Mouse (Mus musculus) embryo, embryonic 10 days (tissue): ENCODE results near the gene Itgb7.
A peak's percentile ranks its signal among the peaks of the same experiment; 100 is the strongest.
"Not testable (repeated sequence)": the region's sequence is repeated elsewhere in the genome, so short reads cannot be mapped to it uniquely, and the experiment has no call there.

Experiments
- DNase-seq: peaks from one replicate; pipeline ENCODE4 v3.0.0-alpha.2; 2015; ENCODE audit warnings: low spot score

Gene Itgb7

DNA sequence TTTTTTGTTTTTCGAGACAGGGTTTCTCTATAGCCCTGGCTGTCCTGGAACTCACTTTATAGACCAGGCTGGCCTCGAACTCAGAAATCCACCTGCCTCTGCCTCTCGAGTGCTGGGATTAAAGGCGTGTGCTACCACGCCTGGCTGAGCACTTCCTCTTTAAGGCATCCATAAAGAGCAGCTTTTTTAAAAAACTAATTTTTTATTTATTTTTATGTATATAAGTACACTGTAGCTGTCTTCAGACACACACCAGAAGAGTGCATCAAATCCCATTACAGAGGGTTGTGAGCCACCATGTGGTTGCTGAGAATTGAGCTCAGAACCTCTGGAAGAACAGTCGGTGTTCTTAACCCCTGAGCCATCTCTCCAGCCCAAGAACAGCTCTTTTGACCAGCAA is 6.1 kb downstream of the Itgb7 start:
- DNase-seq = not testable (repeated sequence)

DNA sequence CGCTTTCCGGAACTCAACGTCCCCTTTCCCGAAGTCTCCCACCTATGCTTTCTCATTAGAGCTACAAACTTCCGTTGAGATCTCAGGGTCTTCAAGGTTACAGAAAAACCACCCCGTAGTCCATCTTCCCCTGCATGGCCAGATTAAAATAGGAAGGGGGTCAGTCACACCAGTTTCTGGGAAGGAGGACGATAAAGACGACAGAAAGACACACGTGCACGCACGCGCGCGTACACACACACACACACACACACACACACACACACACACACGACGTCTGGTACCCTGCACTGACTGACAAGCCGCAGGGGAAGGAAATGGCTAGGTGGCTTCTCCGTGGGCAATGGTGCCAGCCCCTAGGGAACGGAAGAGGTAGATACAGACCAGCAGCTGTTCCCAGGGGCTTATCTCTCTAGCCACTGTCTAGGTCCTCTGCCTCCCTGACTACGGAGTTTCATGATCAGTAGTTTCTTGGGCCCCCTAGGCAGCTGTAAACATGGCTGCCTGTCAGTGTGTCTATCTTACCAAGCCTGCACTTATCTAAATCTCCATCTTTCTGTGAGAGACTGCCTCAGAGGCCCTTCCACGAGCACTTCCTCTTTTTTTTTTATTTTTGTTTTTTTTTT is 6.6 kb downstream of the Itgb7 start:
- DNase-seq = no peak

DNA sequence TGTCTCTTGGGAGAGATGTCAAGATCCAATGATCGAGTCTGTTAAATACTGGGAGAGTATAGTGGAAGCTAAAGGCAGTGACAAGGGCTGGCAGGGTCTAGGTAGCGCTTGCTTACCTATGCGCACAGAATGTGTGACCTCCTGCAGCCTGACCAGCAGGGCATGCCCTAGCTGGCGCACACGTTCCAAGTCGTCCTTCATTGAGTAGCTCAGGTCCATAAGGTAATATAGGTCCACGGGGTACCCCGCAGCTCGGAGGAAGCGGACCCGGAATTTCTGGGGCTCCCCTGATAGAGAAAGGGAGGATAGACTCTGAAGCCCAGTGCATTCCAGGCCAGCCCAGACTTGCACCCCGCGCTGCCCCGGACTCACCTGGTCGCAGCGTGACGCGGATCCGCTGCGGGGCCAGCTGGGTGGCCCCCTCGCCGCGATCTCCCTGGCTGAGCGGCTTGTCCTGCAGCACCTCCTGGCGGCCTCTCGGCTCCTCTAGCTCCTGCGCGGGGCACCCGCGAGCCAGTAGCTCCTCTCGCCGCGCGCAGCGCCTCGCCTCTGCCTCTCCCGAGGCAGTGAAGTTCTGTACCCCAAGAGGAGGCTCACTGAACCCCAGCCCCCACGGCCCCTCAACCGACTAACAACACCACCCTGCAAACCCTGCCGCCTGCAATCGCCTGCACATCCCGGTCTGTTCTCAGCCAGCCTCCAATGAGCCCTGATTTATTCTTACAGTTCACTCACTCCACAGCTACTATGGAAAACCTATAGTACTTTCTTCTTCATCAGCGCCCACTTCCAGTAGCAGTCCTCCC is 7.4 kb downstream of the Itgb7 start:
- peak; percentile 82 for DNase-seq

DNA sequence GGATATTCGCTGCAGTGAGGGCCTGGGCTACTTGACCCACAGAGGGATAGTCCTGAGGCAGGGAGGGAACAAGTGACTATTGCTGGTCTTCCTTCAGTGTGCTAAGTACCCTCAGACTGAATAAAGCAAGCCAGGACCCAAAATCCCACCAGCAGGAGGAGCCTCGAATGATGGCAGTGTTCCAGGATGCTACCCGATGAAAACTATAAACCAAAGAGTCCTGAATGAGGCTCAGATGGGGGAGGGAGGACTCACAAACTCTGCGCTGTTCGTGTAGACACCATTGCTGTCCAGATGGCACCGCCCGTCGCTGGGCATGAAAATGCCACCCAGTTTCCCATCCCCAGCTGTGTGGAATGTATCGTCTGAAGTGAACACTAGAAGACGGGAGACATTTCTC is 9.4 kb downstream of the Itgb7 start:
- DNase-seq = no peak

DNA sequence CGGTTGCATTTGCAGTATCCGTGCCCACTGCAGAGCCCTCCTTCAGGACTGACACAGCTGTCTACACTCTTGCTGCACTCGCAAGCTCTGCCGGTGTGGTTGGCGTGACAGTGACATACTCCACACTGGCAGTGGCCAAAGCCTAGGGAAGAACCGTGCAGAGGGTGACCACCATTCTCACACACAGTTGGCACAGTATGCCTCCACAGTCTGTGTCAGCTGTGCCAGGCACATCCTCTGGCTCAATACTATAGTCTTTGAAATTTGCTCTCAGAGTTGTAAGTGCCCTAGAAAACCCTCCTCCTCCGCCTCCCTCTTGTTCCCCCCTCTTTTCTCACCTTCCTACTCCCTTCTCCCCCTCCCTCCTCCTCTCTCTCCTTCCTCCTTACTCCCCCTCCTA is 14.4 kb downstream of the Itgb7 start:
- no peak for DNase-seq

DNA sequence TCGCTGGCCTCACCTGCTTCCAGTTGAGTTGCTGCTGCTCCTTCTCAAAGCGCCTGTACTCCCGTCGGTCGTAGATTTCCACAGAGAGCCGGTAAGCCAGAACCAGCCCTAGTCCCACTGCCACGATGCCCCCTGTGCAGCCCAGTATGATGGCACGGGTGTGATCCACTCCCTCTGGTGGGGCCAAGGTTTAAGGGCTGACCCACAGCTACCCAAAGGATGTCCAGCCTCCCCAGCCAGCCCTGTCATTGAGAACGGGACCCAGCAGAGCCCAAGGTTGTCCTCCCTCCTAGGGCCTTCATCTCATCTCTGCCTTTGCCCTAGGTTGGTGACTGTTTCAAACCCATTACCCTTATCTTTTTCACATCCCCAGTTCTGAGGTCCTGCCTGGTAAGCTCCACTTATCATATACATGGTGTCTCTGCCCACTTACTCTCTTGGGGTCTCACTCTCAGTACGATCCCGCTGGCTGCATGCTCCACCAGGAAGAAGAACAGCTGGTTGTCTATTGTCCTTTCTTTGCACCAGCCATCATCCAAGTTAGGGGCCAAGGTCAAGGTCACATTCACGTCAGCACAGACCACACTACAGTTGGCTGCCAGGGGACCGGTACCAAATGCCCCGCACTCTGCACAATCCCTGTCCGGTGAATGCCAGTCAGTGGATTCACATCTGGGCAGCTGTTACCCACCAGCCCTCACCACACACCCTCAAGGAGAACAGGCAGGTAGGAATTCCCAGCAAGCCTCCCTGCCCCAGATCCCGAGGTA is 15.1 kb downstream of the Itgb7 start:
- DNase-seq = no peak

DNA sequence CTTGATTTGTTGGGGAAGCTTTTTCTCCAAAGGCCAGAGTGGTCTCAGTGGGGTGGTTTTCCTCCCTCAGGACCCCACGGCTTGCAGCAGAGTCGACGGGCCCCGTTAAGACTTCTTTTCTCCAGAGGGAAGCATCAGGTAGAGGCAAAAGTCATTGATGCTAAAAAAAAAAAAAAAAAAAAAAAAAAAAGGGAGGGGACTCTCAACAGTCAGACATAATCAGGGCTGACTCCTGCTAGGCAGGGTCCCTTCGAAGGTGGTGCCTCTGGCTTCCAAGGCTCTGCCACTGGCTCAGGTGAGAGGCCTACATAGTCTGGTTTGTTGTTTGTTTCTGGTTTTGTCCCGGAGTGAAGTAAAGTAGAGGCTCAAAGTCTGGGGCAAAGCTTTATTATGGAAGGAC is 16.1 kb downstream of the Itgb7 start:
- DNase-seq = no peak

DNA sequence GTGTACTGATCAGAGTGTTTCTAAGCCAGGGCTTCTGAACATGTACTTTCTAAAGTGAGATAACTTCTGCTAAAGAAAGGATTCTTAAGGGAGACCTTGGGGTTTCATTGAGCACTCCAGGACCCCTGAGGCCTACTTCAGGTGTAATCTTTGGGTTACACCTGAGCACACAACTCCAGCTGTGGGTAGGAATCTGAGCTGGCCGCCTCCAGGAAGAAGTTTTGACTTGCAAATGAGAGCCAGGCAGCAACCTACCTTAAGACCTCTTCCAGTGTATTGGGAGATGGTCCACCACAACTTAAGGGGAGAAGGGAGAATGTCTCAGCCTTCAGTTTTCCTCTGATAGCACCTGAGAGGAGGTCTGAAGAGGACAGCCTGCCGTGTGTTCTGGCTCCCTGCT is 17.6 kb downstream of the Itgb7 start:
- no peak for DNase-seq

DNA sequence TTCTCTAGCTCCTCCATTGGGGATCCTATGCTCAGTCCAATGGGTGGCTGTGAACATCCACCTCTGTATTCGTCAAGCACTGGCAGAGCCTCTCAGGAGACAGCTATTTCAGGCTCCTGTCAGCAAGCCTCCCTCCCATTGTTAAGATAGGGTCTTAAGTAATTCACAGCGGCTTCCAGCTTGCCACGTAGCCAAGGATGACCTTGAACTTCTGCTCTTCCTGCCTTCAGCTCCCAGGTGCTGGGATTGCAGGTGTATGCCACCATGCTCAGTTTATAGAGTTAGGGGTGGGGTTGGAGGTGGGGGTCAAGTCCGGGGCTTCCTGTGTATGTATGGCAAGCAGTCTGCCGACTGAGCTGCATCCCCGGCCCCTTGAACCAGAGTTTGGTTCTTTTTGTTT is 19.8 kb downstream of the Itgb7 start:
- no peak for DNase-seq

DNA sequence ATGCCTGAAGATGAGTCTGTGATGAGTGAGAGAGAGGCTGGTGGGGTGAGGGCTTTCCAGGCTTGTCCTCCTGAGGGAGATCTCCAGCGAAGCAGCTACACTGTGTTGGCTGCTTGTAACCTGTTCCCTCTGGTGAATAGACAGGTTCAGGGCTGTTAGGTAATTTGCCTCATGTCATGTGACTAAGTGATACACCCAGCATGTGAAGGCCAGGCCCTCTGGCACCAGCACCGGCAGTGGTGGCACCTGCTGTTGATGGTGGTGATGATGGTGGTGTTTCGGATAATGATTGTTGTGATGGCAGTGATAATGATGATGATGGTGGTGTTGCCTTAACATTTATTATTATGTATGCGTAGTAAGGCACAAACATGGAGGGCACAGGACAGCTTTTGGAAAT is 20.9 kb downstream of the Itgb7 start:
- DNase-seq = no peak

DNA sequence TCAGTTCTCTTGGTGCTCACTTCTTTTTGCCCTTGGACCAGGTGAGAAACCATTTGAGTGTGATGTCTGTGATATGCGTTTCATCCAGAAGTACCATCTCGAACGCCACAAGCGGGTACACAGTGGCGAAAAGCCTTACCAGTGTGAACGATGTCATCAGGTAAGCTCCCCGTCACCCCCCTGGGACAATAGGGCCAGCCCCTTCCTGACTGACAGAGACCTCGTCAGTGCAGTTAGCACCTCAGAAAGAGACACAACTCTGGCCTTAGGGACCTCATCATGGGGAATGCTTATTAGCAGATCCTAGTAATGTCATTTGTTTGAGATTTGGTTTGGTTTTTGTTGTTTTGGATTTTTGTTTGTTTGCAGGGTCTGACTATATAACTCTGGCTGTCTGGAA is 22.6 kb downstream of the Itgb7 start:
- no peak for DNase-seq

DNA sequence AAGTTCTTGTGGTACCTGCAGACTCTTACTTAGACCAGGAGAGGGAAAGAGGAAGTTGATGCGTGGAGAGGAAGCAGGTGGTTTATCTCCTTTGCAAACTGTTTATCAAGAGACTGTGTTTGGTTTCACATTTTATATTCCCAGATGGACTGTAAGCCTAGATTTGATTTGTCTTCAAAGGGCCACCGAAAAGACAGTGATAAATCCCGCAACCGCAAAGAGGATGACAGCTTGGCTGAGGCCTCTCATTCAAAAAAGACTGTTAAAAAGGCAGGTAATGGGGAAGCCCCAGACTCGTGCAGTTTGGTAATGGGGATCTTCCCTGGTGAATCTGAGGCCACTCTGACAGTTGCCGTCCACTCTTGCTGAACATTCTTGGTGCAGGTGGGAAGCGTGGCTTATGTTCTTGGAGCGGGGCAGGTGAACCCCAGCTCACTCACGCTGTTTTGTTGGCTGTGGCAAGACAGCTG is 23.6 kb downstream of the Itgb7 start:
- no peak for DNase-seq

DNA sequence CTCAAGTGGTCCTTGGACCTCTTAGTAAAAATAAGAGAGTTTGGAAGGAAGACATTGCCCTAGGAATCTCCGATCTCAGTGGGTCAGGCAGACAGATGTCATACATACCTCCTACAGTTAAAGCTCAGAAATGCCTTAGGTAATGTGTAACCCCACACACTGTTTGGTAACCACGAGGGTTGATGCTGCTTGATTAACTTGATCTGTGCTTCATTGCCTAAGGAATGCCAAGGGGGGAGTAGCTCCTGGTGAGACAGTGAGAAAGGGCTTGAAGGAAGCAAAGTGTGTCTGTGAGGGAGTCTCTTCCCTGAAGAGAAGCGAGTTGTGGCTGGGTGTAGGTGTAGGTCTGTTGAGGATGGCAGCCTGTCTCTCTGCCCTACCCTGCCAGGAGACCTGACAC is 24.4 kb downstream of the Itgb7 start:
- DNase-seq = no peak

DNA sequence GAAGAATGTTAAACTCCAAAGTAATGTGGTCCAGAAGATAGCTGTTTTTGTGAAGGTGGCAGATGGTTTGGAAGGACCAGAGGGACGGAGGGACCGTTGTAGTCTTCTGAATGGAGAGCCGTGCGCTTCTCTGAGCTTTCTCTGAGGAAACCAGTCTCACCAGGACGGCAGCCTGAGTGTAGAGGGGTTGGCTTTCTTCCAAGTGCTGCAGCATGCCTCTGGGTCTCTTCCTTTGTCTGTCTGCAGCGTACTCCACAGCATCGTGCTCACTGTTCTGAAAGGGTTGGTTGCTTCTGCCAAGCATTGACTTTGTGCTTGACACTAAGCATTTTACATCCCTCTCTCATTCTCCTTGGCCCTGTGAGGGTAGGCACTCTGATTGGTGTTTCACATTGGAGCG is 26.0 kb downstream of the Itgb7 start:
- no peak for DNase-seq

DNA sequence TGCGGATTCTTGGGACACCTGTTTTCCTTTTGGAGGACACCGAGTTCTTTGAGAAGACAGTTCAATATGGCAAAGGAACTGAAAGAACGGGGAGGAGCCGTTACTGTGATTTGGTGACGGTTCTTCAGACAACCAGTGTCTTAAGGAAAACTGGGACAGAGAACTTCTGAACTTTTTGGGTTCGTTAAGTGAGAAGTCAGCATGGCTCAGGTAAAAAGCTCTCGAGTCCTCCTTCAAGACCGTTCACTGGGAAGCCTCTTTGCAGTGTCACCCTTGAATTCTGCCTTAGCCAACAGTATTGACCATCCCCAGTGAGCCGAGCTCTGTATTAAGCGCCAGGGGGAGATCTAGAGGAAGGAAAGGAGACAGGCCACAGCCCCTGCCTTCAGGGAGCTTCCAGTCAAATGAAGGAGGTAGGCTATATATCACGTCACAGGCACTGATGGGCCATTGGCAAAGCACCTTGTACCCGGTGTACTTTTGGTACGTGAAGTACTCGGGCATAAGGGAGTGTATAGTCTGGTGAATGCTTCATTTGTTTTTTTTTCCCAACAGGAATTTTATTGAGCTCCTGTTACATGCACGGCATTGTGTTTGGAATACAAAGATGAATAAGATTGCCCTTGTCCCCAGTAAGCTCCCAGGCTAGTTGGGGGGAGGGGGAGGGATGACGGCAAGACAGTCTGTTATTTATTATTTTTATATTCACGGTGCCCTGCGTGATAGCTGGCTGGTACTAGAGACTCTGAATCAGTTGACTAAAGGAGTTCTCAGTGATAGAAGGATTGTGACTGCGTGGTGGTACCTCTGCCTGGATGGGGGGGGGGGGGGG is 26.9 kb downstream of the Itgb7 start, which contains the start of gene Csad:
Gene Csad, minus strand, starts transcription at position 51 of the 832 bp plus-strand sequence.
- no peak for DNase-seq

DNA sequence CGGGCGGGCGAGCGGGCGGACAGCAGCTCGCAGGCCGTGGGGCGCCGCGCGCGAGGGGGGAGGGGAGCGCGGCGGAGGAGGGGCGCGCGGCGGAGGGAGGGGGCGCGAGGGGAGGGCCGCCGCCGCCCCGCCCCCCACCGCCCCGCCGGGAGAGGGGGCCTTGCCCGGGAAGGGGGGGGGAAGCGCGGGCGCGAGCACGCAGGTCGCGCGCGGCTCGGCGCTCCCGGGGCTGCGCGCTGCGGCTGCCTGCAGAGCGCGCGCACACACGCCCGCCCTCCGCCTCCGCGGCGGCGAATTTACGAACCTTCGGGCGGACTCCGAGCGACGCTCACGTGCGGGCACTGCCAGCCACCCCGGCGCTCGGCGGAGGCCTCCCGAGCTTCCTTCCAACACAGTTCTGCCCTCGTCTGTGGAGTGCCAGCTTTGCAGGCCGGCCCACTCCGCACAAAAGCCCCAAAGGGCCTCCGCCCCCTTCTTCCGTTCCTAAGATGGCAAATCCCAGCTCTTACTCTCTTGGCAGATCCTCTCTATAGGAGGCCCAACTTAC is 27.8 kb downstream of the Itgb7 start:
- DNase-seq = peak; percentile 68

DNA sequence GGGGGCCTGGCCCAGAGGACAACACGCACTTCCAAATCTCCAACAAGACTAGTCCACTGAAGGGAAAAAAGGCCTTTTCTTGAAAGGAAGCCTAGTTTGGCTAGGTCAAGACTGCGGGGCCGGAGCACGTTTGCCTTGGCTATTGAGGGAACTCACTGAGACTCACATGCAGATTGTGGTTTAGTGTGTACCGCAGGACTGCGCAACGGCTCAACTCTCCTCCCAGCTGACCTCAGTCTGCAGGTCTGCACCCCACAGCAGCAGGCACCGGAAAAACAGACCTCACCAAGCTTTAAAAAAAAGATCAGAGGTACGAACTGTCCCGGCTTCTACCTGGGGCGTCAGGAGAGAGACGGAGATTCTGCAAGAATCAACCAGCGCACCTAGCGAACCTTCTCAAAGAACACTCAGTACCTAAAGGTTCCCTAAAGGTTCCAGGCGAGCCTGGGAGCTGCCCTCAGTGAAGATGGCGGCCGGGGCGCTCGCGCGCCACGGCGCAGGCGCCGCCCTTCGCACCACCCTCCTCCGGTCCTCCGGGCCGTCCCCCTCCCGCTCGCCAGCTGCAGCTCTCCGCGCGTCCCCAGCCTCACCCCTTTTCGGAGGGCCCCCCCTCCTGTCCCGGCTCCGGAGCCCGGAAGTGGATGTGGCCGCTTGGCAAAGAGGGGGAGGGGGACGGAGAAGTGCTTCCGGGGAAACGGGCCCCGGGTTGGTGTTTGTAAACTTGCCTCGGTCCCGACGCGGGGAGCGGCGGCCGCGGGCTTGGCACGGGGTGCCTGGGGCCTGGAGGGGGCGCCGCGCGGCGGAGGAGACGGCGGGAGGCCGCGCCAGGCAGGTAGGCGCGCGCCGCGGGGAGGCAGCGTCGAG is 28.5 kb downstream of the Itgb7 start, which contains the start of gene Zfp740:
Gene Zfp740, plus strand, starts transcription at position 279 of the 864 bp plus-strand sequence.
- DNase-seq = peak; percentile 94

DNA sequence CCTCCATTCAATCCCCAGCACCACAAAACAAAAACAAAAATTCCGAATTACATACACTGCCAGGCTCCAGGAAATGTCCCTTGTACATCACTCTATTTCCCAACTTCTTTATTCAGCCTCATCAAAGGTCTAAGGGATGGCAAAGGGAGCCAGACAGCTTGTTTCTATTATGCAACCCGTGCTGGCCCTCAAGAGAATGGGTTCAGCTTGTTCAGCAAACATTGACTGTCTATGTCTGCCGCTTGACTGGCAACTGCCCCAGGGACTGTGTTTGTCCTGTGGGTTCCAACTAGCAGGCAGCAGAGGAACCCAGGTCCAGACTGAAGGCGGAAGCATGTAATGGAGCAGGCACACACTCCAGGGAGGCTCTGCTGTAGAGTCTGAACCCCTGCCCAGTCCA is 32.9 kb downstream of the Itgb7 start:
- no peak for DNase-seq

DNA sequence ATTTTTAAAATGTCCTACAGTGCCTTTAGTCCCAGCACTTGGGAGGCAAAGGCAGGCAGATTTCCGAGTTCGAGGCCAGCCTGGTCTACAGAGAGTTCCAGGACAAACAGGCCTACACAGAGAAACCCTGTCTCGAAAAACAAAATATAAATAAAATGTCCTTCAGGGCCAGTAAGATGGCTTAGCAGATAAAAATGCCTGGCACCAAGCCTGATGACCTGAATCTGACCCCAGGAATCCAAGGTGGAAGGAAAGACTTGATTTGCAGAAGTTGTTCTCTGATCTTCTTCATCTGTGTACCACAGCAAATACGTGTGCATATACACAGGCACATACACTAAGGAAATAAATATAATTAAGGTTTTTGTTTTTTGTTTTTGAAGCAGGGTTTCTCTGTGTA is 36.4 kb downstream of the Itgb7 start:
- no peak for DNase-seq

DNA sequence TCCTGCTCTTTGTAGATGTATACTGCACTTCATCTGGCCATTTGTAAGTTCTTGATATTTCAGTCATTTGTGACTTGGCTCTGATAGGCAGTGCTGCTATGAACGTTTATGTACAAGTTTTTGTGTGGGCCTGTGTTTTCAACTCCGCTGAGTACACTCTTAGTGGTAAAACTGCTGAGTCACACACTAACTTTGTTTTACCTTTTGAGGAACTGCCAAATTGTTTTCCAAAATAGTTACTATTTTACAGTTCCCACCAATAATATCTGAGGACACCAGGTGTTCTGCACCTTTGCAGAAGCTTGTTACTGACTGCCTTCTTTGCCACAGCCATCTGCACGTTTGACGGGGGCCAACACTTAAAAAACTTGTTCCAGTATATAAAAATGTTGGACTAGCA is 37.3 kb downstream of the Itgb7 start:
- DNase-seq = no peak

DNA sequence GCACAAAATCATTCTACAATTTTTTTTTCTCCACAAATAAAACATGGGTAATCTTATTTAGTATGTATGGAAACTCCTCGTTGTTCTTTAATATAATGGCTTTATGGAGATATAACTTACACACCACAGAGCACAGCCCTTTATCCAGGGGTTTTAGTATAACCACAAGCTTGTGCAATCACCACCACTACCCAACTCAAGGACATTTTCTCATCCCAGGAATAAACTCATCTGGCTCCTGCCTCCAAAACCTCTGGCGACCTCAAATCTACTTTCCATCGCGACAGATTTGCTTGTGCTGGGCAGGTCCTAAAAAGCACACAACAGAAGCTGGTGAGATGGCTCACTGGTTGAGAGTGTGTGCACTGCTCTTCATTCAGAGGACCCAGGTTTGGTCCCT is 38.1 kb downstream of the Itgb7 start:
- DNase-seq = no peak
